Mouse (Mus musculus): ENCODE data around the gene Ctnnal1.

The Ctnnal1 gene

GRCm38 (mm10) chr4:56861551-56861950 lies 3.4 kb downstream of the Ctnnal1 start:
- no peak for DNase-seq (ENCODE audit: low spot score)

GRCm38 (mm10) chr4:56858733-56859132 lies 6.3 kb downstream of the Ctnnal1 start:
- DNase-seq (ENCODE audit: low spot score), result no peak

GRCm38 (mm10) chr4:56856371-56856949 lies 8.5 kb downstream of the Ctnnal1 start:
- peak; percentile 20 for DNase-seq (ENCODE audit: low spot score)

- no peak for DNase-seq (ENCODE audit: low spot score)
Measured at GRCm38 (mm10) chr4:56855935-56856334, 9.1 kb downstream of the Ctnnal1 start.

- DNase-seq (ENCODE audit: low spot score), result peak; percentile 31
Measured at GRCm38 (mm10) chr4:56850724-56851123, 14.3 kb downstream of the Ctnnal1 start.

GRCm38 (mm10) chr4:56848044-56848443 lies 16.9 kb downstream of the Ctnnal1 start:
- DNase-seq (ENCODE audit: low spot score), result no peak

- no peak for DNase-seq (ENCODE audit: low spot score)
Measured at GRCm38 (mm10) chr4:56847400-56847799, 17.6 kb downstream of the Ctnnal1 start.

GRCm38 (mm10) chr4:56845896-56846533 lies 19.0 kb downstream of the Ctnnal1 start:
- DNase-seq (ENCODE audit: low spot score), result no peak

GRCm38 (mm10) chr4:56844911-56845310 lies 20.1 kb downstream of the Ctnnal1 start:
- DNase-seq (ENCODE audit: low spot score), result no peak

GRCm38 (mm10) chr4:56843963-56844362 lies 21.0 kb downstream of the Ctnnal1 start:
- no peak for DNase-seq (ENCODE audit: low spot score)

GRCm38 (mm10) chr4:56842501-56842900 lies 22.5 kb downstream of the Ctnnal1 start:
- DNase-seq (ENCODE audit: low spot score), result no peak

- no peak for DNase-seq (ENCODE audit: low spot score)
Measured at GRCm38 (mm10) chr4:56840297-56840696, 24.7 kb downstream of the Ctnnal1 start.

GRCm38 (mm10) chr4:56837661-56838060 lies 27.3 kb downstream of the Ctnnal1 start:
- no peak for DNase-seq (ENCODE audit: low spot score)

GRCm38 (mm10) chr4:56831998-56832397 lies 33.0 kb downstream of the Ctnnal1 start:
- no peak for DNase-seq (ENCODE audit: low spot score)

- DNase-seq (ENCODE audit: low spot score), result peak; percentile 13
Measured at GRCm38 (mm10) chr4:56831013-56831609, 33.9 kb downstream of the Ctnnal1 start.

- DNase-seq (ENCODE audit: low spot score), result peak; percentile 60
Measured at GRCm38 (mm10) chr4:56829511-56829921, 35.5 kb downstream of the Ctnnal1 start.

- DNase-seq (ENCODE audit: low spot score), result no peak
Measured at GRCm38 (mm10) chr4:56828932-56829331, 36.1 kb downstream of the Ctnnal1 start.

- DNase-seq (ENCODE audit: low spot score), result no peak
Measured at GRCm38 (mm10) chr4:56824231-56824630, 40.8 kb downstream of the Ctnnal1 start.

GRCm38 (mm10) chr4:56820017-56820550 lies 44.9 kb downstream of the Ctnnal1 start:
- DNase-seq (ENCODE audit: low spot score), result peak; percentile 72

- DNase-seq (ENCODE audit: low spot score), result no peak
Measured at GRCm38 (mm10) chr4:56815131-56815530, 49.9 kb downstream of the Ctnnal1 start.

GRCm38 (mm10) chr4:56812096-56812495 lies 52.9 kb downstream of the Ctnnal1 start:
- no peak for DNase-seq (ENCODE audit: low spot score)

- DNase-seq (ENCODE audit: low spot score), result no peak
Measured at GRCm38 (mm10) chr4:56811642-56812041, 53.3 kb downstream of the Ctnnal1 start.

- DNase-seq (ENCODE audit: low spot score), result no peak
Measured at GRCm38 (mm10) chr4:56809050-56809449, 55.9 kb downstream of the Ctnnal1 start.
